In the genomic region with DNA sequence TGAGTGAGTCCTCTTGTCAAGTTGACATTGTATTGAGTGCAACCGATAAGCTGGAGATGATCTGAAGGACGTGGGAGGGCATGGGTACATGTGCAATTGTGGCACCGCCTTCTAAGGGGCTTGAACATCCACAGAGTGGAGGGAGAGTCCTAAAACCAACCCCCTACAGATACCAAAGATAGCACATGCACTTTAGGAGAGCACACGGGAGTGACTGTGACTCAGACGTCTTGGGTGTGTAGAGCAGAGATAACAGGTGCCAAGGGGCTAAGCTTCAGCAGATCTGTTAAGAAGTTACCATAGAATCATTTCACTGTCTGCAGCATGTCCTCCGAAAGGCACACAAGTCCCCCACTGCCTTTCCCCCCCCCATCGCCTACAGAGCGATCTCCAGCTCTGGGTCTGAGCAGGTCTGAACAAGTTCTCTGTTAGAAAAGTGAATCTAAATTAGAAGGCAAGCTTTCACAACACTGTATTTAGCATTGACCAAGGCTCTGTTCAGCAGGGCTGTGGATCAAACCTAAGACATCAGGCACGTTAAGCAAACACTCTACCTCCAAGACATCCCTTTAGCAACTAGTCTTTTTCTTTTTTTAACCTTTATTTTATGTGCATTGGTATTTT, we compare ENCODE assay signal across 21 mouse cellular contexts. TPM values are rescaled to one million over a fixed set of nuclear protein-coding genes. Genes with fewer than 3 reads are reported as not detected.
A peak's percentile ranks its signal among the peaks of the same experiment; 100 is the strongest.
DNase-seq lines count a peak whose midpoint lies in the region; ATAC-seq and TF ChIP-seq lines count a peak whose summit lies in the region.
"Had no signal": no experiment of that assay in that cellular context is flagged by ENCODE, and none has a peak within 500 bp of the region (broad histone marks: within the 10 kb centered on the region; RNA-seq: fewer than 3 reads in every experiment).

No protein-coding gene starts in this region.

- no peaks in the 10 kb centered on the region for H3K9me3 ChIP-seq in liver, embryonic 11.5 days (ENCODE audit: control insufficient read depth, low read length)
- H3K9me3 ChIP-seq in liver, postnatal 0 days (ENCODE audit: low read length): no peaks in the 10 kb centered on the region
- no peaks in the 10 kb centered on the region for H3K9me3 ChIP-seq in liver, embryonic 14.5 days (ENCODE audit: control insufficient read depth, low read length)
- H3K9me3 ChIP-seq: embryonic facial prominence, embryonic 12.5 days; forebrain, embryonic 15.5 days; heart, embryonic 15.5 days; hindbrain, embryonic 15.5 days had no signal

- no peak for DNase-seq in liver, embryonic 11.5 days (ENCODE audit: low spot score)
- DNase-seq in liver, postnatal 0 days: no peak
- peak; percentile 60 for DNase-seq in brain, adult 2 months (ENCODE audit: low read depth, low spot score)
- DNase-seq in liver, embryonic 14.5 days (ENCODE audit: low read depth in 3 of 3, low spot score in 3 of 3): no peak
- no peak for DNase-seq in heart, postnatal 14 days
- no peak for DNase-seq in cerebellum, adult 8-10 months
- DNase-seq: adrenal gland, postnatal 10 days; cerebellum, adult 18-20 months; cerebellum, postnatal 14 days; embryo, embryonic 11 days; gastrocnemius, postnatal 10 days; heart, adult 2 months; heart, postnatal 36 days had no signal

- H3K27ac ChIP-seq in liver, embryonic 11.5 days (ENCODE audit: low read depth, low read length): no peak overlapping the region
- H3K27ac ChIP-seq in liver, postnatal 0 days (ENCODE audit: low read depth): no peak overlapping the region
- no peak overlapping the region for H3K27ac ChIP-seq in liver, embryonic 14.5 days
- H3K27ac ChIP-seq: embryonic facial prominence, embryonic 12.5 days; forebrain, embryonic 15.5 days; heart, adult 2 months; heart, embryonic 15.5 days; hindbrain, embryonic 15.5 days had no signal

- whole genome bisulfite sequencing in liver, embryonic 11.5 days: 56% methylated on average over 9 of the region's 9 CpGs
- 59% methylated on average over 9 of the region's 9 CpGs for WGBS in liver, postnatal 0 days (ENCODE audit: insufficient replicate concordance)
- 35% methylated on average over 9 of the region's 9 CpGs for WGBS in liver, embryonic 14.5 days (ENCODE audit: insufficient replicate concordance)

- no peak for TF ChIP-seq CTCF in liver, postnatal 0 days (IDR thresholded peaks at IDR 0.05; ENCODE audit: low read depth)
- no peak for TF ChIP-seq CTCF in liver, embryonic 14.5 days (IDR thresholded peaks at IDR 0.05; ENCODE audit: low read depth)

- intact Hi-C loops in heart, postnatal 14 days (cut with DNase I): no loop called here

- H3K36me3 ChIP-seq in liver, embryonic 11.5 days (ENCODE audit: control insufficient read depth, insufficient read depth, low read length): no peaks in the 10 kb centered on the region
- no peaks in the 10 kb centered on the region for H3K36me3 ChIP-seq in liver, postnatal 0 days (replicated peaks; ENCODE audit: insufficient read depth, low read length)
- no peaks in the 10 kb centered on the region for H3K36me3 ChIP-seq in liver, embryonic 14.5 days (replicated peaks; ENCODE audit: control insufficient read depth, insufficient read depth, low read depth)
- H3K36me3 ChIP-seq: embryonic facial prominence, embryonic 12.5 days; forebrain, embryonic 15.5 days; heart, embryonic 15.5 days; hindbrain, embryonic 15.5 days had no signal

- peak; percentile 39; the same call in 1 of the 2 replicates for ATAC-seq in liver, embryonic 11.5 days (replicated peaks; ENCODE audit: low FRiP score)
- ATAC-seq in liver, postnatal 0 days: no peak
- ATAC-seq in liver, embryonic 14.5 days (ENCODE audit: insufficient read depth): peak; percentile 65; the same call in 1 of the 2 replicates
- peak; percentile 62 for ATAC-seq in megakaryocyte-erythroid progenitor cell, adult 5-6 weeks (replicated peaks; ENCODE audit: low FRiP score, low TSS enrichment, poor library complexity, severe bottlenecking)
- ATAC-seq: forebrain, embryonic 15.5 days; intestine, embryonic 16.5 days had no signal

- H3K4me3 ChIP-seq in liver, embryonic 11.5 days (ENCODE audit: low read depth, low read length): no peak overlapping the region
- H3K4me3 ChIP-seq in liver, postnatal 0 days (ENCODE audit: low read depth, low read length): no peak overlapping the region
- no peak overlapping the region for H3K4me3 ChIP-seq in liver, embryonic 14.5 days (ENCODE audit: insufficient read depth in 1 of 2, low read depth in 2 of 2, low read length in 2 of 2)
- H3K4me3 ChIP-seq: embryonic facial prominence, embryonic 12.5 days; forebrain, embryonic 15.5 days; heart, adult 2 months; heart, embryonic 15.5 days; hindbrain, embryonic 15.5 days had no signal

- no peak overlapping the region for H3K9ac ChIP-seq in liver, embryonic 11.5 days (ENCODE audit: low read depth, low read length)
- H3K9ac ChIP-seq in liver, postnatal 0 days (replicated peaks): no peak overlapping the region
- H3K9ac ChIP-seq in liver, embryonic 14.5 days (replicated peaks): no peak overlapping the region
- H3K9ac ChIP-seq: embryonic facial prominence, embryonic 12.5 days; forebrain, embryonic 15.5 days; heart, embryonic 15.5 days; hindbrain, embryonic 15.5 days had no signal

- peaks cover 14% of the 10 kb centered on the region for H3K4me1 ChIP-seq in liver, embryonic 11.5 days (replicated peaks; ENCODE audit: control insufficient read depth, insufficient read depth, low read length)
- peaks cover 6% of the 10 kb centered on the region; the same call in 1 of the 2 replicates for H3K4me1 ChIP-seq in liver, postnatal 0 days (ENCODE audit: insufficient read depth)
- peaks cover 3 to 9% of the 10 kb centered on the region in 2 experiments for H3K4me1 ChIP-seq in liver, embryonic 14.5 days (replicated peaks; ENCODE audit: control insufficient read depth in 2 of 2, insufficient read depth in 2 of 2, low read length in 1 of 2)

- H3K4me2 ChIP-seq in liver, embryonic 11.5 days: no peak overlapping the region
- H3K4me2 ChIP-seq in liver, postnatal 0 days (ENCODE audit: low read depth, low read length): no peak overlapping the region
- no peak overlapping the region for H3K4me2 ChIP-seq in liver, embryonic 14.5 days (ENCODE audit: low read depth)
- H3K4me2 ChIP-seq: embryonic facial prominence, embryonic 12.5 days; forebrain, embryonic 15.5 days; heart, embryonic 11.5 days; heart, embryonic 15.5 days; hindbrain, embryonic 15.5 days had no signal

- TF ChIP-seq EP300 in liver, postnatal 0 days (IDR thresholded peaks at IDR 0.05; ENCODE audit: low read depth): no peak
- no peak; the same call in 1 of the 2 replicates for TF ChIP-seq EP300 in liver, embryonic 14.5 days (IDR thresholded peaks at IDR 0.05; ENCODE audit: low read depth)

- H3K27me3 ChIP-seq in liver, embryonic 11.5 days (replicated peaks; ENCODE audit: control insufficient read depth, insufficient read depth, low read length): peaks cover 2% of the 10 kb centered on the region; the same call in 1 of the 2 replicates
- H3K27me3 ChIP-seq in liver, postnatal 0 days (ENCODE audit: insufficient read depth, low read length): no peaks in the 10 kb centered on the region
- H3K27me3 ChIP-seq in liver, embryonic 14.5 days (ENCODE audit: control insufficient read depth, insufficient read depth, low read length): no peaks in the 10 kb centered on the region
- H3K27me3 ChIP-seq: embryonic facial prominence, embryonic 12.5 days; forebrain, embryonic 15.5 days; hindbrain, embryonic 15.5 days had no signal

RNA-seq across cellular contexts. Expression of gene Dnah2, which starts 27.3 kb away (rescaled TPM):
- polyA plus RNA-seq in liver, embryonic 11.5 days (2014; fragmentation: Nextera tagmentation; extraction: Ambion mirVana): 0.14 and 0.52 TPM in 2 replicates
- polyA plus RNA-seq in liver, postnatal 0 days (2015; fragmentation: Nextera tagmentation; extraction: Ambion mirVana): 0.04 and 0.05 TPM in 2 replicates
- polyA plus RNA-seq in liver, embryonic 14.5 days (2012; rRNA removed): 0.03 TPM in 2 replicates
- 0.01 TPM in 2 replicates for polyA plus RNA-seq in liver, embryonic 14.5 days (2014; fragmentation: Nextera tagmentation; extraction: Ambion mirVana)
- total RNA-seq in megakaryocyte-erythroid progenitor cell, adult 5-6 weeks (2014; fragmentation: Nextera tagmentation): not detected in 2 replicates
- not detected in 2 replicates for total RNA-seq in megakaryocyte-erythroid progenitor cell, adult 5-6 weeks (2017)
- under 1 TPM; 0.07 to 0.38 TPM for total RNA-seq in heart, postnatal 14 days (2021)
- total RNA-seq: common myeloid progenitor, adult 5-6 weeks had no signal

RNA-seq across cellular contexts. Expression of gene Efnb3, which starts 38.4 kb away (rescaled TPM):
- 1.8 and 2.4 TPM in 2 replicates for polyA plus RNA-seq in liver, embryonic 11.5 days (2014; fragmentation: Nextera tagmentation; extraction: Ambion mirVana)
- polyA plus RNA-seq in liver, postnatal 0 days (2015; fragmentation: Nextera tagmentation; extraction: Ambion mirVana): 0.19 and 0.20 TPM in 2 replicates
- 1.0 TPM in 2 replicates for polyA plus RNA-seq in liver, embryonic 14.5 days (2012; rRNA removed)
- 0.13 and 0.14 TPM in 2 replicates for polyA plus RNA-seq in liver, embryonic 14.5 days (2014; fragmentation: Nextera tagmentation; extraction: Ambion mirVana)
- 1.3 and 3.0 TPM in 2 replicates for total RNA-seq in megakaryocyte-erythroid progenitor cell, adult 5-6 weeks (2014; fragmentation: Nextera tagmentation)
- 0.50 and 0.52 TPM in 2 replicates for total RNA-seq in megakaryocyte-erythroid progenitor cell, adult 5-6 weeks (2017)
- total RNA-seq in heart, postnatal 14 days (2021): 10 to 100 TPM; 60.5 to 70.3 TPM

RNA-seq across cellular contexts. Expression of gene Wrap53, which starts 58.4 kb away (rescaled TPM):
- 33.7 and 39.3 TPM in 2 replicates for polyA plus RNA-seq in liver, embryonic 11.5 days (2014; fragmentation: Nextera tagmentation; extraction: Ambion mirVana)
- polyA plus RNA-seq in liver, postnatal 0 days (2015; fragmentation: Nextera tagmentation; extraction: Ambion mirVana): 8.1 and 10.0 TPM in 2 replicates
- 10.8 and 12.7 TPM in 2 replicates for polyA plus RNA-seq in liver, embryonic 14.5 days (2012; rRNA removed)
- 14.8 and 16.1 TPM in 2 replicates for polyA plus RNA-seq in liver, embryonic 14.5 days (2014; fragmentation: Nextera tagmentation; extraction: Ambion mirVana)
- 36.5 and 51.0 TPM in 2 replicates for total RNA-seq in megakaryocyte-erythroid progenitor cell, adult 5-6 weeks (2014; fragmentation: Nextera tagmentation)
- total RNA-seq in megakaryocyte-erythroid progenitor cell, adult 5-6 weeks (2017): 9.6 and 14.5 TPM in 2 replicates
- total RNA-seq in heart, postnatal 14 days (2021): 1 to 10 TPM; 4.3 to 6.5 TPM

RNA-seq across cellular contexts. Expression of gene Trp53, which starts 58.5 kb away (rescaled TPM):
- polyA plus RNA-seq in liver, embryonic 11.5 days (2014; fragmentation: Nextera tagmentation; extraction: Ambion mirVana): 196 and 198 TPM in 2 replicates
- 32.6 and 33.5 TPM in 2 replicates for polyA plus RNA-seq in liver, postnatal 0 days (2015; fragmentation: Nextera tagmentation; extraction: Ambion mirVana)
- 68.7 and 76.7 TPM in 2 replicates for polyA plus RNA-seq in liver, embryonic 14.5 days (2012; rRNA removed)
- 61.2 and 66.4 TPM in 2 replicates for polyA plus RNA-seq in liver, embryonic 14.5 days (2014; fragmentation: Nextera tagmentation; extraction: Ambion mirVana)
- 286 and 348 TPM in 2 replicates for total RNA-seq in megakaryocyte-erythroid progenitor cell, adult 5-6 weeks (2014; fragmentation: Nextera tagmentation)
- 59.0 and 109 TPM in 2 replicates for total RNA-seq in megakaryocyte-erythroid progenitor cell, adult 5-6 weeks (2017)
- total RNA-seq in heart, postnatal 14 days (2021): 10 to 100 TPM; 22.1 to 27.3 TPM
